Mouse (Mus musculus) cerebellum, adult 2 months (tissue): ENCODE results near the gene Cdh23.
A peak's percentile ranks its signal among the peaks of the same experiment; 100 is the strongest.

Experiments used
- CTCF ChIP-seq: fragments of 200-500 bp; IDR thresholded peaks from 2 replicates; pipeline ENCODE4 v1.5.1; 2011; ENCODE audit warnings: low read depth, mild to moderate bottlenecking, control low read depth, low read length, moderate library complexity, borderline replicate concordance; ENCODE audit not compliant: insufficient read depth
- POLR2A ChIP-seq: fragments of 200-500 bp; IDR thresholded peaks from 2 replicates; pipeline ENCODE4 v1.6.1; 2011; ENCODE audit warnings: low read length, control low read depth, borderline replicate concordance; ENCODE audit not compliant: insufficient read depth

GRCm38 (mm10) chr10:60419624-60420023 is 276.7 kb downstream of the Cdh23 start:
- TF ChIP-seq CTCF (peak; percentile 54; the same call in 1 of the 2 replicates), POLR2A (no peak)
